Mouse (Mus musculus) R1 (cell line): ENCODE data around the gene Fgf22.
"Not testable (repeated sequence)": the region's sequence is repeated elsewhere in the genome, so short reads cannot be mapped to it uniquely, and the experiment has no call there.

Source experiments
- DNase-seq: peaks from one replicate; pipeline ENCODE4 v3.0.0-alpha.2; 2018; ENCODE audit warnings: low read depth, low spot score

Fgf22 gene

GRCm38 (mm10) chr10:79732500-79732899 lies 22.4 kb upstream of the Fgf22 start:
- peak; percentile 70 for DNase-seq

GRCm38 (mm10) chr10:79733847-79734246 lies 21.0 kb upstream of the Fgf22 start:
- DNase-seq: no peak

GRCm38 (mm10) chr10:79735361-79735760 lies 19.5 kb upstream of the Fgf22 start:
- peak; percentile 40 for DNase-seq

DNA sequence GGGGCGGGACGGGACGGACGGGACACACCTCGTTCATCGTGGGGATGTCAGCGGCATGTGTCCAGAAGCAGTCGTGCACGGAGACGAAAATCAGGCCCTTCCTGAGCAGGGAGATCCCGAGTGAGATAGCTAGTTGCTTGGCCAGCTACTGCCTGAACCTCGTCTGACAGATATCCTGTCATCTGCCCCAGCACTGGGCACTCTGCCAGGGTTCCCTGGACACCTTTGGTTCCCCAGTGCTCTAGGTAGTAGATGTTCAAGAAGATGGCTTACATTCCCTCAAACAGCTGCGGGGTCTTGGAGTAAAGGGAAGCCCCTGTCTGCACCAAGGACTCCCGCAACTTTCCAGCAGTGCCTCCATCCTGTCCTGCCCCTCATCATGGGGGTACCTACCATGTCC lies 18.2 kb upstream of the Fgf22 start:
- DNase-seq: no peak

- DNase-seq: peak; percentile 71
Observed at GRCm38 (mm10) chr10:79738259-79738658, 16.6 kb upstream of the Fgf22 start.

DNA sequence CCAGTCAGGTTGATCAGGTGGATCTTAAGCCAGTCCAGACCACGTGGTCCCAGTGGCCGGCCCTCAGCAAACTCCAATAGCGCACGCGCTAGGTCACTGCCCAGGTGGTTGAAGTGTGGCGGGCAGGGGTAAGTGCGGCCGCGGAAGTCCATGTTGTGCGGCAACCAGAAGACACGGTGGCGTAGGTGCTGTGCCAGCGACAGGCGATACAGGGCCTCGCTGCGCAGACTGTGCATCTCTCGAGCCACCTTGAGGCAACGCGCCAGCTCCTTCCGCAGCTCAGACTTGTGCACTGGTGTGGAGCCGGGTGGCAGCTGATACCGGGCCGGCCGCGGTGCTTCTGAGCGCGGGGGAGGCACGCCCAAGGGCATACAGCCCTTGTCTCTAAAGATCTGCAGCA lies 15.6 kb upstream of the Fgf22 start:
- peak; percentile 77 for DNase-seq

GRCm38 (mm10) chr10:79740863-79741262 lies 14.0 kb upstream of the Fgf22 start:
- peak; percentile 39 for DNase-seq

DNA sequence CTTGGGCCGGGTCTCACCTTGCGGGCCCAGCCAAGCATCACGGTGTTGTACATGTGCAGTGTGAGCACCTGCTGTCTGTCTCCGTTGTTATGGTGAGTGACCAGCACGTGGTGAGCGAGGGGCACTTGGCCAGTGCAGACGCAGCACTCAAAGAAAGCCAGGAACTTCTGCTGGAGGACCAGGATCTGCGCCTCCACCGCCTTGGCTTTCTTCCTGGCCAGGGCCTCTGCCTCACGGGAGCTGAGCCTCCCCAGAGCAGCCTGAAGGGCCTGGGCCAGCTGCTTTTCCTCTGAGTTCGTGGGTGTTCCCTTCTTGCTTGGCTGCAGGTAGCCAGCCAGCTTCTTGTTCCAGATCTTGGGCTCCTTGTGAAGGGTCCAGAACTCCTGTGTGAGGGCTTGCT lies 11.7 kb upstream of the Fgf22 start:
- DNase-seq: no peak

DNA sequence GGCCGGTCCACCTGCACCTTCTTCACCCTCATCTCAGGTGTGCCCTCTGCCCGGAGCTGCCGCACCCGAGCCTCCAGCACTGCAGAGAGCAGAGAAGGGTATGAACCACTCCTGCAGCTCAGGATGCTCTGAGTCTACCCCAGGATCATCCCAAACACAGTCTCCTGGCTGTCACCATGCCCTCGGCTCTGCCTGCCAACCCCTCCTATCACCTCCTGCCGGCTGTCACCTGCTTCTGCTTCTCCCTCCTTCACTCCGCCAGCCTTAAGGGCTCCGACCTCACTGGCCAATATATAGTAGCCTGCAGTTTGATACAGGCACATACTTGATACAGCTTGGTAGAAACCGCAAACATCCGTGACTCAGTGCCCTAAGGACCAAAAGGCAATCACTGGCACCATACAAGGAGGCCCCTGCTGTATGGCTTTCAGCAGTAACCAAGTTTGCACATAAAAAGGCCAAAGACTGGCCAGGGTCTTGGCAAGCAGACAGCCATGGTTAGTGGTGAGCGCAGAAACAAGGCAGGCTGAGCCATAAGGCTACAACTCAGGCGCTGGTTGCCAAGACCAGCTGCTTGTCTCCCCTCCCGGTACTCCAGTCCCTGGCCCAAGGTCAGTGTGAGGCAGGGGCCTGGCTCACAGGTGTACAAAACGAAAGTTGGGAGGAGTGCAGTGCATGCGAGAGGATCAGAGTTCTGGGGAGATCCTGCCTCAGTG lies 11.1 kb upstream of the Fgf22 start:
- no peak for DNase-seq

GRCm38 (mm10) chr10:79745411-79745810 lies 9.5 kb upstream of the Fgf22 start:
- DNase-seq: no peak

- DNase-seq: peak; percentile 99
Observed at GRCm38 (mm10) chr10:79745898-79746773, 8.7 kb upstream of the Fgf22 start, which contains the start of gene Polrmt. TSS of gene Polrmt (minus strand) at chr10:79746581.

- no peak for DNase-seq
Observed at GRCm38 (mm10) chr10:79746774-79747151, 8.1 kb upstream of the Fgf22 start.

DNA sequence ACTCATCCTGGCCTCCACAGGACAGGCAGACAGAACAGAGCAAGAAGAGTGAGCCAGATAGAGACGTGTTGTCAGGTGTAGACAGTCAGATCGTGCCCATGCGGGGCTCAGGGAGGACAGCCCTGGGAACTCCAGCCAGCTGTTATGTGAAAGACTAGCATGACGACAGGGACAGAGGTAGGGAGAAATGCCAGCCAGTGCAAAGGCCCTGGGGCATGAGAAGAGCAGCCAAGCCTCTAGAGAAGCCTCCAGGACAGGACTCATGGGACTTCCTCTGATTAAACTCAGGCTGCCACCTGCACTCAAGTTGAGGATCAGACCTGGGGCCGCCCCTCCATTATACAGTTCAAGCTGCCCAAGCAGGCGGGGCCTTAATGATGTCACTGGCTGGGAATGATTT lies 6.4 kb upstream of the Fgf22 start:
- DNase-seq: no peak

GRCm38 (mm10) chr10:79755854-79756253 lies 978 bp downstream of the Fgf22 start:
- DNase-seq: peak; percentile 57

DNA sequence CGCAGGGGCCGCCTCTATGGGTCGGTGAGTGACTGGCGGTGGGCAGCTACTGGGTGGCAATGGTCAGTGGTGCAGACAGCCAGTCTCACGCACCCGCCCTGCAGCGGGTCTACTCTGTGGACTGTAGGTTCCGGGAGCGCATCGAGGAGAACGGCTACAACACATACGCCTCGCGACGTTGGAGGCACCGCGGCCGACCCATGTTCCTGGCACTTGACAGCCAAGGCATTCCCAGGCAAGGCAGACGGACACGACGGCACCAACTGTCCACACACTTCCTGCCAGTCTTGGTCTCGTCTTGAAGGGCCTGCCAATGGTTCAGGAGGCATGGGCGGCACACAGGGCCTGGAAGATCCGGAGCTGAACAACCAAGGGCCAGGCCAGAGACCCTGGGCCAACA lies 1.8 kb downstream of the Fgf22 start:
- no peak for DNase-seq

- DNase-seq: not testable (repeated sequence)
Observed at GRCm38 (mm10) chr10:79759675-79760074, 4.8 kb downstream of the Fgf22 start.

DNA sequence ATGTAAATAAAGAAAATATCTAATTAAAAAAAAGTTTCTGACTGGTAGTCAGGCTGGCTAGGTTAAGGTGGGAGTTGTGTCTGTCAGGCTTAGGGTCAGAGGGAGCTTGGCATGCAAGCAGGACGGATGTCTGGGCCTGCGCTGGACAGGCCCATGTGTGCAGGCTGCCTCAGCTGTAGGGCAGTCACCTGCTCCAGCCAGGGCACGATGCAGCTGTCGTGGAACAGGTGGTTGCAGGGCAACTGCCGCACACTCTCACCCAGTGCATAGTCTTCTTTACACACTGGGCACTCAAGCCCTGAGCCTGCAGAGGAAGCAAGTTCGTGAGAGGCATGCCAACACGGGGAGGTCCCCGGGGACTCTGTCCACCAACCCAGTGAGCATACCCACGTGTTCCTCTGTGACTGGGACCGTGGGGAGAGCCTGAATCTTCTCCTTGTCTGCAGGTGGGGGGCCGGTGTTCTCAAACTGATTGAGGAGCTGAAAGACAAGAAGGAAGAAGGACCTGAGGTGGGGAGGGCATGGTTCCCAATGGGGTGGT lies 5.8 kb downstream of the Fgf22 start:
- no peak for DNase-seq

- no peak for DNase-seq
Observed at GRCm38 (mm10) chr10:79762875-79763274, 8.0 kb downstream of the Fgf22 start.

DNA sequence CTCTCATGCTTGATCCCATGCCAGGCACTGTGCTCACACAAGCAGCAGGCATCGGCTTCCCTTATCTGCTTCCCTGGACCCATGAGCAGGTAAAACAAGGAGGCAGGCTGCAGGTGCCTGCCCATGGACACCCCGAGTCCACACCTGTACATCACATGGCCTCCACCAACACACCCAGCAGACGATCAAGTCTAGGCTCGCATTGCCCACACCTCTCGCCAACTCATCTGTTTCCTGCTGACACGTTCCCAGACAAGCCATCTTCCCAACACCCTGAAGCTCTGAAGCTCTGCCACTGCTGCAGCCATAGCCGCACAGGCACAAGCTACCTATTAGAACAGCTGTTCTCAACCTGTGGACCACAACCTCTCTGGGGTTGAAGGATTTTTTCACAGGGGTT lies 9.4 kb downstream of the Fgf22 start:
- DNase-seq: no peak

DNA sequence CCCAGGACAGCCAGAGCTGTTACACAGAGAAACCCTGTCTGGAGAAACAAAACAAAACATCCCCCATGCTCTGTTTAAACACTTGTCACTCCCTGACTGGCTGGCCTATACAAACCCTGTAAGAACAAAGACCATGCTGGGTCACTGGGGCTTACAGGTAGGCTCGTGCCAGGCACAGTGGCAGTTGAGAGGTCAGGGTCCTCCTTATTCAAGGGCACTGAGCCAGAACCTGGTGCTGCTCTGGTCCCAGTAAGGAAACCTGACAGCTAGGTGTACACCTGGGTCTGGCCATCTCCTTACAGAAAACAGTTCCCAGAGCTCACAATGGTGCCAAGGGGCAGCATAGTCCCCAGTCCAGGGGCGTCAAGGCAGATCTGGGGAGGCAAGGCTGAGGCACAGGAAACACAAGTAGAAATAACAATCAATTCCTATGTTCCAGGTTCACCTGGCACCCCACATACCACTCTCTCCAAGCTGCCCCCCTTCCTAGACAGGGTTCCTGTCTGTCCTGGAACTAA lies 10.4 kb downstream of the Fgf22 start:
- DNase-seq: no peak

DNA sequence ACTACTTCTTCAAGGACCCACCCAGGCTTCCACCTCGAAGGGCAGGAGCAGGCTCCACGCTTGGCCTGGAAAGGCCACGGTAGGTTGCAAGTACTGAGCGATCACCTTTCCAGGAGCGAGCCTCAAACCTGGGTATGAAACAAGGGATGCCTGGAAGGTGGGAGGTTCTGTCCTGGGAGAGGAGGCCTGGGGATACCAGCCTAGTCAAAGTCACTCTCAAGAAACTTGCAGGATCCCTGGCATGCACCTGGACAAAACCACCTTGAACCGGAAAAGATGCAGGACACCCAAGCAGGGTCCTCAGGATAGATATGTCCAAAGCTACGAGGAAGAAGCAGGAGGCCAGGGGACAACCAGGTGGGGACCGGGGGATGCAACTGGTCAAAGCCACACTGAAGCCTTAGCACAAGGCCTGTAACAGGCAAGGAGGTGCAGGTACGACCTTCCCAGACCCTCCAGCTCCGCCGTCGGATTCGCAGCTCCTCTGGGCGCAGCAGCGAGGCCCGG lies 11.2 kb downstream of the Fgf22 start:
- DNase-seq: no peak
